Mouse (Mus musculus) v-Abl transformed pro-B cells (cell line): ENCODE results near the gene Plekhm1.
"Not testable (repeated sequence)": the region's sequence is repeated elsewhere in the genome, so short reads cannot be mapped to it uniquely, and the experiment has no call there.

Experiments used
- in situ Hi-C, 2 experiments: fragments of 400-800 bp; cut with MboI; formaldehyde crosslinking; loops; one replicate each; pipeline ENCODE4 v1.15.1; 2025; ENCODE audit not compliant: unreplicated experiment in 2 of 2

The Plekhm1 gene

DNA sequence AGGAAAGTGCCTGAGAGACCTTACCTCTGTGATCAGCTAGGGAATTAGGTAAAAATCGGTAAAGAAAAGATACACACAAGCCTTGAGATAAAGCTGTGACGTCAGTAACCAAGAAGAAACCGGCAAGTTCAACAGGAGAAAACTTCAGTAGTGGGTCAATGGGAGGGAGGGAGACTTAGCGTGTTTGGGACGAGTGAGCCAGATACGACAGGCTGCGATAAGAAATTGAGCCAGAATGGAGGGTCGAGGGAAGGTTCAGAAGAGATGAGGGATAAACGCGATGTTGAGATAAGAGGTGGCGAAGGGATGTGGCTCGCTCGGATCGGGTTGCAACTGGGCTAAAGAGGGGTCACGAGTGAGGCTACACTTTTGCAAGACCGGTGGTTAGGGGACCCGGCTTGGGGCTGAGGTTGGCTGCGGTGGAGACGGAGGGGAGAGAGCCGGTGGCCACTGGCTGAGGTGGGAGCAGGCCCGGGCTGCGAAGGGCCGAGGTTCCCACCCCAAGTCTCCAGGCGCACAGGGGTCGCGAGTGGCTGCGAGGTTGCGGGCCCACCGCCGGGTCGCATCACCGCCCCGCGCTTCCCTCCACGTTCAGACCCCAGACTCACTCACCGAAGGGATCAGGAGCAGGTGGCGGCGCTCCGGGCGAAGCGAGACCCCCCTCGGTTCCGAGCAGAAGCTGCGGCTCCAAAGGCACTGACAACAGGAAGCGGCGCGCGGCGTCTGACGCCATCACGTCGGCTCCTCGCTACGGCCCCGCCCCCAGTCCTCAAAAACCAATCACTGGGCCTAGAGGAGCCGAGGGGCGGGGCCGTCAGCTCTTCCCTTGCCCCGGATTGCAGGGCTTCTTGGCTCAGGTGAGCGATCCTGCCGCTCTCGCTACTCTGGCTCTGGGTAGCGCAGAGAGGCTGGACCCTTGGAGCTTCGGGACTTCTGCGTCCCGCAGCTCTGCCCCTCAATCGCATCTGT, at the start of gene Plekhm1:
Gene Plekhm1 (minus strand): TSS at position 707 of the 969 bp plus-strand sequence.
- in situ Hi-C loops = loop anchor here in 1 of 2 experiments (5.0 kb wide), 2 partner anchors 50 to 55 kb away; no protein-coding TSS in a partner anchor

DNA sequence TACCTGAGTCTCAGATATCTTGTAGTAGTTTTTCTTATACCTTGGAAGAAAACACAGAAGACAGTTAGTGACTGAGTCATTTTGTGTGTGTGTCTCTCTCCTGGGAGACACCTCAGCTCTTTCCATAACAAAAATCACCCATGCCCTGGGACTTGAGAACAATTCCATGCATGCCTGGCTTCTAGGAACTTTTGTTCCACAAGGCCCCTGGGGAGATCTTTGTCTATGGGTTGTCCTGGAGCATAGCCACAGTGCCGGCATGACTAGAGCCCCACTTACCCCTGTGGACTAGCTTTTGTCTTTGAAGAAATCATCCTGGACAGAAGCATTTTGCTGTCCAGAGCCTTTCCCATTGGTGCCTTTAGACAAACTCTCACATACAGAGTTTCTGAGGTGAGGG, 38.6 kb upstream of the Plekhm1 start:
- in situ Hi-C loops = not testable (repeated sequence)

DNA sequence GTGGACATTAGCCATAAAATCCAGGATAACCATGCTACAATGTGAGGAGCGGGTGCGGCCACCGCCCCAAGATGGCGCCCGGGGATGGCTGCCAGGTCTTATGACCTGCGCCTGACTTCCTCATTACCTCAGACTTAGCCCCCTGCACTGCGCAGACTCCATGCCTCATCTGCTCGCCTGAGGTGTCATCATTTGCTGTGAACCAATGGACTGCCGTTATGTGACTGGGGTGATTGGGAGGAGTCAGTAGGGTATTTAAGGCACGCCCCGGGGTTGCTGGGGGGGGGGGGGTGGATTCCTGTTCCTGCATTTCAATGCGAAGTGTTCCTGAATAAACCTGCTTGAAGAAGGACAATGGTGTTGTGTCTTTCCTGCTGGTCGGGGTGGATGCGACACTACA, 37.2 kb upstream of the Plekhm1 start:
- in situ Hi-C loops = not testable (repeated sequence)

DNA sequence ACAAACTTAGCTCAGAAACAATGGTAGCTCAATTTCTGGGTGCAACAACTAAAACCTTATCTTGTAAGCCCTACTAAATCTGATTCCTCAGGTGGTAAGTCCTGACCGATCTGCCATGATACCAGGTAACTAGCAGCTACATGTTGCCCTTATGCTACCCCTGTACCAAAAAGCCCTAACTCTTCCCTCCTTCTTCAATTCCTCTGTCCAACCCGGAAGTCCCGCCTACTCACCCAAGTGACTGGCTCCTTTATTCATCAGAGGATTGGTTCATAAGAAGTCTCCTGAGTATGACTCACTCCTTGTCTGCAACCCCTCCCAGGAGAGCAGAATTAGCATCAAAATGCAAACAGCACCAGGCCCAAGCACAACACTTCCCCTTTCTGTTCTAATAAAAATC, 31.2 kb upstream of the Plekhm1 start:
- in situ Hi-C loops = no loop called here

DNA sequence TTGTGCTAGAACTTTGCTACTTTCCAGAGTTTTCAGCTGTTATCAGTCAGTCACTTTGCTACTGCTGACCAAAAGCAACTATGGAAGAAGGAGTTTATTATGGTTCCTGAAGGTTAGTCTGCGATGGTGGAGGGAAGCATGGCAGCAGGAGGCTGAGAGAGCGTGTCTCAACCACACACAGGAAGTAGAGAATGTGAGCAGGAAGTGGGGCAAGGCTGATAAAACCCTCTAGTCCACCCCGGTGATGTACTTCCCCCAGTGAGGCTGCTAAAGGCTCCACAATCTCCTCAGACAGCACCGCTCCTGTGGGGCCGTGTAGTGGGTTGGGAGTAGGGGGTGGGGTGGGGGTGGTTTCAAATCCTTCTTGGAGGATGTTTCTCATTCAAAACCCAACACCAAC, 23.8 kb upstream of the Plekhm1 start:
- in situ Hi-C loops = no loop called here

- in situ Hi-C loops = no loop called here
Observed at GRCm38 (mm10) chr11:103425031-103425430, 12.5 kb upstream of the Plekhm1 start.

DNA sequence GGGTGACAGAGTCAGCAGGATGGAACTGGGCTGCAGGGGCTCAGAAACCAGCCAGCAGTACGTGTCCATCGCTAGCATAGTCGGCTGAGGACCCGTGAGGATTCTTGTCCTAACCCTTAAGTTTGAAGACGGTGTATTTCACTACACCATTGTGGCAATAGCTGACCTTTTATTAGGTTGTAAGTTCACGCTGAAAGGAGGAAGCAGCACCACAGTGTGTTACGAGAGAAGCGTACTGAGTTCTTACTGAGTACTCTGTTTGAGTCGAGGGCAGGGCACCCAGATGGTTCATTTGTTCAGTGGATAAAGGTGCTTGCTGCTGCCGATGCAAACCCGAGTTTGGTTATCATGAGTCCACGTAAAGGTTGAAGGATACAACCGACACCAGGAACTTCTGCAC, 7.2 kb upstream of the Plekhm1 start:
- in situ Hi-C loops = no loop called here

DNA sequence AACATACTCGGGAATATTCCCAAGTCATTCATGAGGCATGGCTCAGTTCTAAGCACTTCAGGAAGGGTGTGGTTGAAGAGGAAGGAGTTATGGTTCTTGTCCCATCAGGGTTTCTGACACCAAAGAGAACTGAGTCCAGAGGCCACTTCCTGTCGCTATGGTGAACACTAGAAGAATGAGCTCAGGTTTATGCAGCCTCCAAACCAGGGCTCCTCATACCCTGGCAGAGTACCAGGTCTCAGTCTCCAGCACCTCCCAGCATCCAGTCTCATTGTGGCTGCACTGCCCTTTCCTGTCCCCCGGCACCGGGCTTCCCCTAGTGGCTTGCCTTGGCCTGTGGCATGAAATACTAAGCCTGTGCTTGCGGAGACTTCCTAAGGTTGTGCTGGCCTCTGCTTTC, 6.7 kb upstream of the Plekhm1 start:
- in situ Hi-C loops = no loop called here

- in situ Hi-C loops = loop anchor here in 1 of 2 experiments (5.0 kb wide), 2 partner anchors 49 to 56 kb away; no protein-coding TSS in a partner anchor
Observed at GRCm38 (mm10) chr11:103413516-103413915, 1.0 kb upstream of the Plekhm1 start.

GRCm38 (mm10) chr11:103412950-103413423, 500 bp upstream of the Plekhm1 start:
- in situ Hi-C loops = loop anchor here in 1 of 2 experiments (5.0 kb wide), 2 partner anchors 49 to 56 kb away; no protein-coding TSS in a partner anchor

GRCm38 (mm10) chr11:103411301-103411700, 1.2 kb downstream of the Plekhm1 start:
- in situ Hi-C loops = loop anchor here in 1 of 2 experiments (5.0 kb wide), 2 partner anchors 51 to 54 kb away; no protein-coding TSS in a partner anchor

GRCm38 (mm10) chr11:103408880-103409279, 3.6 kb downstream of the Plekhm1 start:
- in situ Hi-C loops = no loop called here

GRCm38 (mm10) chr11:103407136-103407535, 5.4 kb downstream of the Plekhm1 start:
- in situ Hi-C loops = not testable (repeated sequence)

- in situ Hi-C loops = no loop called here
Observed at GRCm38 (mm10) chr11:103406551-103406950, 5.9 kb downstream of the Plekhm1 start.

DNA sequence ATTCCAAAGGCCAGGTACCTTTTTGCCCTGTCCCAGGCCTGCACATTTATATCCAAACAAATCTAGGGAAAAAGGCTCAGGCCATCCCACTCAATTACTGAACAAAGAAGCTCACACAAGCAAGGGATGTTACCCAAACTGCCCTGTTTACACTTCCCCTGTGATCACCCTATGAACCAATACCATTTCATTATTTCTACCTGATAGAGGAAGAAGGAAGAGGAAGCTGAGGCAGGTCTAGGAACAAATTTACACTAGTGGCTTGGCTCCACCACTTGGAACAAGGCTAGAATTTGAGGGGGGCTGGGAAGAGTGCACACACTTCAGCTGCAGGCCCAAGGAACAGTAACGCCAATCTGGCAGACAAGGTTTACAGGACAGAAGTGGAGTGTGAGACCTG, 6.7 kb downstream of the Plekhm1 start:
- in situ Hi-C loops = no loop called here

DNA sequence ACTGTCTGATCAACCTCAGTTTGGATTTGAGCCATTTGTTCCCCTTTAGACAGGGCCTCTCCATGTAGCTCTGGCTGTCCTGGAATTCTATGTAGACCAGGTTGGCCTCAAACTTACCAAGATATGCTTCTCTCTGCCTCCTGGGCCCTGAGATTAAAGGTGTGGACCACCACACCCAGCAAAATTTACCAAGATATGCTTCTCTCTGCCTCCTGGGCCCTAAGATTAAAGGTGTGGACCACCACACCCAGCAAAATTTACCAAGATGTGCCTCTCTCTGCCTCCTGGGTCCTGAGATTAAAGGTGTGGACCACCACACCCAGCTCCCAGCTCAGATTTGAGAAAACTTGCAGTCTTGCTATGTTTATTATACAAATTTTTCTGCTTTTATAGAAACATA, 7.9 kb downstream of the Plekhm1 start:
- in situ Hi-C loops = no loop called here

DNA sequence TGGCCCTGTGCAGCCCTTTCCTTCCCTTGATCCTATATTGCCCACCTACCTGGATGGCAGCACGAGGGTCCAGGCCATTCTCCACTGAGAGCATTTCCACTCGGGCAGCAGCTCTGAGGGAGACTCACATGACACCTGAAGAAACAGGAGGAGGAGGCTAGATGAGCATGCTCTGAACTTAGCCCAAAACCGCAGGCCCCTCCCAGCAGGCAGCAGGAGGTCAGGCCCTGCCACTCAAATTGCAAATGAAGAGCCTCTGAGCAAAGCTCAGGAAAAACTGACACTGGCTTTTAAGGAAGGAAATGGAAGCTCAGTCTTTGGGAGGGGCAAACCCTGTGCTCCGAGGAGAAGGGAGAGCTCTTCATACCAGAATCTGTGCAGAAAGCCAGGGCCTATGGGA, 8.7 kb downstream of the Plekhm1 start:
- in situ Hi-C loops = no loop called here

DNA sequence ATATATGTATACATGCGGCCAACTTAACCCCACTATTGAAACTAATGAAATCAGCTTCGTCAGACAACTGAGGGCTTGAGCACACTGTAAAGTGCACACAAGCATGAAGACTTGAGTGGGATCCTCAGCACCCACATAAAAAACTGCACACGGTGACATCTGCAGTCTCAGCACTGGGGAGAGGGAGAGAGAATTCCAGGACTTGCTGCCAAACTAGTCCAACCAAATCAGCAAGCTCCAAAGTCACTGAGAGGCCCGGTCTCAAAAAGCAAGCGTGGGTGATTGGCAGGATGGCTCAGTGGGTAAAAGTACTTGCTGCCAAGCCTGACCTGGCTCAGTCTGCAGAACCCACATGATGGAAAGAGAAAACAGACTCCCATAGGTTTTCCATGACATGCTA, 9.7 kb downstream of the Plekhm1 start:
- in situ Hi-C loops = no loop called here

- in situ Hi-C loops = no loop called here
Observed at GRCm38 (mm10) chr11:103402198-103402597, 10.3 kb downstream of the Plekhm1 start.

DNA sequence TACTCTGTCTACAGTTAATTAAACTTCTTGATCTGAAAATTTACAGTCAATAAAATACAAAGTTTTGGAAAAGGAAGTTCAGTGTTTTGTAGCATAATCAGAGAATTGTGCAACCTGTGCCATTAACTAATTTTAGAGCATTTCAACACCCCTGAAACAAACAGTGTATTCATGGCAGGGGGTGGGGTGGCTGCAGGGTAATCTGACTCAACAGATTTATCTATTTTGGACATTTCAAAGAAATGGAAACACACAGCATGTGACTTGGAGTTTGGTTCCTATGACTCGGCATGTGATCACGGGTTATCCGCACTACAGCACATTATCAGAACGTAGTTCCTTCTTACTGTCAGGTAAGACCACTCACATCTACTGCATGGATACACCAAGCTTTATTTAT, 12.5 kb downstream of the Plekhm1 start:
- in situ Hi-C loops = loop anchor here in 1 of 2 experiments (5.0 to 10.0 kb wide), 2 partner anchors 43 to 65 kb away; no protein-coding TSS in a partner anchor

DNA sequence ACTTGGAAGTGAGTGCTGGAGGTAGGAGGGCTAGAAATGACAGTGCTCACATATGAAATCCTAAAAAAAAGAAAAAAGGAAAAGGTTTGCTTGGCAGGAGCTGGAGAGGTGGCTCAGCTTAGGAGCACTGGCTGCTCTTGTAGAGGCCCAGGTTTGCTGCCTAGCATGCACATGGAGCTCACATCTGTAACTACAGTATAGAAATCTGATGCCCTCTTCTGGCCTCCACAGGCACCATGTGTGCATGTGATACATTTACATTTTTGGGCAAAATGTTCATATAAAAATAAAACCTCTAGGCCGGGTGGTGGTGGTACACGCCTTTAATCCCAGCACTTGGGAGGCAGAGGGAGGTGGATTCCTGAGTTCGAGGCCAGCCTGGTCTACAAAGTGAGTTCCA, 13.4 kb downstream of the Plekhm1 start:
- in situ Hi-C loops = loop anchor here in 1 of 2 experiments (5.0 to 10.0 kb wide), 2 partner anchors 42 to 64 kb away; no protein-coding TSS in a partner anchor
